Mouse (Mus musculus) embryonic facial prominence, embryonic 15.5 days (tissue): ENCODE measurements at regions not wholly inside any gene's neighbourhood (a gene's known extent, or its start where the extent isn't known, plus 50 kb on each side); places are given as distances from the start of the nearest gene placed in this dataset.

Experiments
- ATAC-seq: fragments of 200-750 bp; cut with Nextera tagmentation; 2 replicates; pipeline ENCODE4 v1.8.0; 2017; ENCODE audit warnings: low read depth, moderate TSS enrichment; ENCODE audit not compliant: insufficient number of reproducible peaks, low FRiP score, low TSS enrichment
- H3K27ac ChIP-seq: fragments of 300-500 bp; sonication (generic); replicated peaks from 2 replicates; pipeline ENCODE4 v1.5.1; 2015; ENCODE audit warnings: mild to moderate bottlenecking, inconsistent platforms
- H3K27me3 ChIP-seq: fragments of 300-500 bp; sonication (generic); 2 replicates; pipeline ENCODE4 v1.6.1; 2015; ENCODE audit warnings: inconsistent platforms
- H3K36me3 ChIP-seq: fragments of 300-500 bp; sonication (generic); 2 replicates; pipeline ENCODE4 v1.6.1; 2015; ENCODE audit warnings: mild to moderate bottlenecking, inconsistent platforms
- H3K4me1 ChIP-seq: fragments of 300-500 bp; sonication (generic); 2 replicates; pipeline ENCODE4 v1.6.1; 2015; ENCODE audit warnings: inconsistent platforms
- H3K4me2 ChIP-seq: fragments of 300-500 bp; sonication (generic); replicated peaks from 2 replicates; pipeline ENCODE4 v1.6.1; 2015; ENCODE audit warnings: mild to moderate bottlenecking, inconsistent platforms
- H3K4me3 ChIP-seq: fragments of 300-500 bp; sonication (generic); replicated peaks from 2 replicates; pipeline ENCODE4 v1.5.1; 2015; ENCODE audit warnings: mild to moderate bottlenecking, inconsistent platforms
- H3K9ac ChIP-seq: fragments of 300-500 bp; sonication (generic); 2 replicates; pipeline ENCODE4 v1.6.1; 2015; ENCODE audit warnings: inconsistent platforms
- H3K9me3 ChIP-seq: fragments of 300-500 bp; sonication (generic); replicated peaks from 2 replicates; pipeline ENCODE4 v1.6.1; 2016; ENCODE audit warnings: inconsistent platforms
- WGBS: fragments of 180-500 bp; shearing (Covaris S2); methylation state at CpG from one replicate; pipeline ENCODE4 v1.1.7; 2015; 5-methylcytosine and 5-hydroxymethylcytosine counted together

DNA sequence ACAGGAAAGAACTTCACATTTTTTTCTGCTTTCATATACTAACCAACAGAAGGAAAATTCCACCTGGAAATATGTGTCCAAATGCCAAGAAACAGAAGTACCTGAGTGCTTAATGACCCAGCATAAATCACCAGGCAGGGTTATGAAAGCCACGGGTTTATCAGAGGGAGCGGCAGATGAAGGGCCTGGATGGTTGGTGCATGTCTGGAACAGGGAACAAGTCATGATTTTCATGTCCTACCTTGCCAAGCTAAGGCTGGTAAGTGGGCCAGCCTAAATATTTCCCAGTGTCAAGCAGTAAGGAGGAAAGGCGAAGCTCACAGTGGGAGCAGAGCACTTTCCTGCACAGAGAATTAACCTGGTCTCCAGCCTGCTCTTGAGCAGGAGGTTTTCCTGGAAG lies 132.3 kb upstream of the Foxq1 start:
- Histone ChIP-seq H3K4me3 (no peak overlapping the region), H3K36me3 (no peaks in the 10 kb centered on the region), H3K27ac (no peak overlapping the region), H3K4me2 (no peak overlapping the region), H3K9ac (no peak overlapping the region), H3K4me1 (no peaks in the 10 kb centered on the region), H3K27me3 (no peaks in the 10 kb centered on the region), H3K9me3 (no peaks in the 10 kb centered on the region)
- no peak for ATAC-seq
- WGBS, result 78% methylated on average over 3 of the region's 3 CpGs

DNA sequence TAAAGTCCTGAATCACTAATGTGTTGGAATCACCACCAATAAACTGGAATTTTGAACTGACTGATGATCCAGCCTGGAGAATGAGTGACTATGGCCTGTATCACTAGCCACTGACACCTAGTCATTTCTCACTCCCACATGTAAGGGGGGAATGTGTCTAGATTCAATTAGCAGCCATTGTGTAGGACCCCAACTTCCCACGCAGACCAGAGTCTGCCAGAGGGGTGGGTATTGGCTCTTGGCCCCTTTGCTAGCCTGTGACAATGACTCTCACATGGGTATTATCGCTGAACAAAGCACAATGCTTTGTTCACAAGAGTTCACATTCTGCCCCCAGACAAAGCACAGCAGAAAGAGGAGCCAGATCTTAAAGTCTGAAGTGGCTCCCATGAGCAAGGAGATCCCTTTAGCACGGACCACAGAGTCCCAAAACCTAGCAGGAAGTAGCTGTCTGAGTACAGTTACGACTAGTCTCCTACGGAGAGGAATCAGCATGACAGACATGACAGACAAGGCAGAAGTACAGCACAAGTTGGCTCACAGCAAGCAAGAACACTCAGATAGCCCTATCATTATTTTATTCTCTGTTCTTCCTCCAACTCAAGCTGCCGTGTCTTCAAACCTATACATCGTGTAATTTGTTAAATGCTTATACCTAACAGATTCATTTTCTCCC lies 130.0 kb upstream of the Foxq1 start:
- Histone ChIP-seq H3K9me3 (no peaks in the 10 kb centered on the region), H3K9ac (no peak overlapping the region), H3K27me3 (no peaks in the 10 kb centered on the region), H3K27ac (no peak overlapping the region), H3K4me3 (no peak overlapping the region), H3K4me1 (no peaks in the 10 kb centered on the region), H3K4me2 (no peak overlapping the region), H3K36me3 (no peaks in the 10 kb centered on the region)
- ATAC-seq, result no peak
- 67% methylated on average over 7 of the region's 7 CpGs for WGBS

DNA sequence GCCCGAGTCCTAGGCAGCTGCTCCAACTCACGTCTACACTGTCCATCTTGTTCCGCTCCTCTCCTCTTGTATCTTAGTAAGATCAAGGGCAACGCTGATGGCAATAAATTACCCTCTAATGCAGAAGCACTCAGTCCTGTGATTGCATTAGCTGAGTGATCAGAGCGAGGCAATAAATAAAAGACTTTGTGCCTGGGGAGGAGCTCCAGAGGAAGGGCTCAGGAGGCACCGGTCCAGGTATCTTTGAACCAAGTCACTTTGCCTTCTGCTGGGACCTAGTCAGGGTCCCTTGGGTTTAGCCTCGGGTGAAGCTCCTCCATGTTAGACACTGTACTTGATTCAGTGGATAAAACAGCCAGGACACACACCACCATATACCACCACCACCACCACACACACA lies 119.5 kb upstream of the Foxq1 start:
- H3K4me1 ChIP-seq, result no peaks in the 10 kb centered on the region
- H3K9ac ChIP-seq, result no peak overlapping the region
- H3K36me3 ChIP-seq, result no peaks in the 10 kb centered on the region
- no peak overlapping the region for H3K27ac ChIP-seq
- no peak overlapping the region for H3K4me3 ChIP-seq
- ATAC-seq, result no peak
- 85% methylated on average over 7 of the region's 7 CpGs for WGBS
- H3K27me3 ChIP-seq, result no peaks in the 10 kb centered on the region
- H3K4me2 ChIP-seq, result no peak overlapping the region
- no peaks in the 10 kb centered on the region for H3K9me3 ChIP-seq

DNA sequence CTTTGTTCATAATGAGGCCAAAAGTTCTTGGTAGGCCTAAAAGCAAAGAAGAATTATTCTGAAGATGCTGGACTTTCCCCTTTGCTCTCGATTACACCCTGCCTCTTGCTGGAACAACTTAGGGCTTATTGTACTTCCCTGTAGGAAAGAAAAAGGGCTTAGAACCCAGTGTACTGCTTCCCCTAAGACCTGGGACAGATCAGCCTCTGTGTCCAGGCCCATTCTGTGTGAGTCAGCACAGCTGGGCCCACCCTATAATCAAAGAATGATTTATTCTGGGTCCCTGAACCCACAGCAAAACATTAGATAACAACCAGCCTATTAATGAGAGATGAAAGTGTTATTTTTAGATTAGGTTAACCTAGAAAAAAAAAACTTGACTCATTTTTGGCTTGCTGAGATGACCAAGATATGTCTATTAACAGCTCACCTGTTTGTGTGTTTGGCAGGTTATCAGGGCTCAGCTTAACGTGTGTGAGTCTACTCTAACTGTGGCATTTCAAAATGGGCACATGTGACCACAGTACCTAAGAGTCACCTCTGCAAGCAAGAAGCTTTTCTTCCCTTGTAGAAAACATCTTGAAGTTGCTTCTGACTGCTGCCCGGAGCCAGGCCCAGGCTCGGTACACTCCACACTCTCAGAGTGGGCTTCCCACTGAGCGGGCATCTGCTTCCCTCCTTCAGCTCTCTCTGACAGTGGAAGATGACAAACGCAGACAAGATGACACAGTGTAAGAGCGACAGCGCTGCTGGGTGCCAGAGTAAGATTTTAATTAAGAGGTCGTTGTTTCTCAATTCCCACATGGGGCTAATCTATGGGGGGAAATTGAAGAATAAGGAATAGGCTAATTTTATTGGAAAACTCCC lies 115.9 kb upstream of the Foxq1 start:
- no peaks in the 10 kb centered on the region for H3K4me1 ChIP-seq
- ATAC-seq, result no peak
- no peaks in the 10 kb centered on the region for H3K36me3 ChIP-seq
- no peak overlapping the region for H3K4me2 ChIP-seq
- WGBS, result 60% methylated on average over 9 of the region's 9 CpGs
- no peaks in the 10 kb centered on the region for H3K27me3 ChIP-seq
- H3K9me3 ChIP-seq, result no peaks in the 10 kb centered on the region
- no peak overlapping the region for H3K27ac ChIP-seq
- no peak overlapping the region for H3K4me3 ChIP-seq
- no peak overlapping the region for H3K9ac ChIP-seq

DNA sequence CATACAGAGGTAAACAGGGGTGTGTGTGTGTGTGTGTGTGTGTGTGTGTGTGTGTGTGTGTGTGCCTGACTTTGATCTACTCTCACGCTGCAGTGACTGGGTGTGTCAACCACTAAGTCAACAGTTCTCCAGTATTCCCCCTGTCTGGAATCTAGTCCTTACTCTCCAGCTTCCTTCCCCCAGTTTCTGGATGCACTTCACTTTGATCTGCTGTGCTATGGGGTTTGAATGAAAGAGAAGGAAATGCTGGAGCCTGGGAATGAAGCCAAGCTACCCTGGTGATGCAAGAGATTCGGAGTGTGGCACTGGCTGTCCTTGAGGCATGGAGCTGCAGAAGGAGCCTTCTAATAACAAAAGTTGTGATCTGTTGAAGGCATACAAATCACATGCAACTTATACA lies 97.1 kb upstream of the Foxq1 start:
- Histone ChIP-seq H3K9ac (no peak overlapping the region), H3K27me3 (no peaks in the 10 kb centered on the region), H3K36me3 (no peaks in the 10 kb centered on the region), H3K27ac (no peak overlapping the region), H3K4me2 (no peak overlapping the region), H3K4me1 (no peaks in the 10 kb centered on the region), H3K4me3 (no peak overlapping the region), H3K9me3 (no peaks in the 10 kb centered on the region)
- no peak for ATAC-seq
- 26% methylated on average over 2 of the region's 2 CpGs for WGBS

DNA sequence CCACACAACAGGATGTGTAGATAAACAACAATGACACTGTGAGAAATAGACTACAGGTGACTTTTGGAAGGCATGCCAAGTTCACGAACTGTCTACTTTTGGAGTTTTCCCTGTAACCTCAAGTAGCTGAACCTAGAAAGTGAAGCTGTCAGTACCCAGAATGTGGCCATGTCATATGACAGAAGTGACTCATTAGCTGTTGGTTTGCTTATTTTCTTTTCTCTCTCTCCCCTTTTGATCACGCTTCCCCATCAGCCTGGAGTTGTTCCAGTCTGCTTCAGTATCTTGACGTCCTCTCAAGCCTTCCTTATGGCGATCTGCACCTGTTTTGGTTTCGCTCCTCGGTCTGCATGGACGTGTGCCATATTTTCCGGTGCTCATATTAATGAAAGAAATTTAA lies 90.8 kb upstream of the Foxq1 start:
- H3K27me3 ChIP-seq, result no peaks in the 10 kb centered on the region
- no peak overlapping the region for H3K9ac ChIP-seq
- no peaks in the 10 kb centered on the region for H3K36me3 ChIP-seq
- no peak overlapping the region for H3K27ac ChIP-seq
- no peaks in the 10 kb centered on the region for H3K9me3 ChIP-seq
- ATAC-seq, result no peak
- no peak overlapping the region for H3K4me3 ChIP-seq
- no peak overlapping the region for H3K4me2 ChIP-seq
- WGBS, result 82% methylated on average over 8 of the region's 8 CpGs
- no peaks in the 10 kb centered on the region for H3K4me1 ChIP-seq

DNA sequence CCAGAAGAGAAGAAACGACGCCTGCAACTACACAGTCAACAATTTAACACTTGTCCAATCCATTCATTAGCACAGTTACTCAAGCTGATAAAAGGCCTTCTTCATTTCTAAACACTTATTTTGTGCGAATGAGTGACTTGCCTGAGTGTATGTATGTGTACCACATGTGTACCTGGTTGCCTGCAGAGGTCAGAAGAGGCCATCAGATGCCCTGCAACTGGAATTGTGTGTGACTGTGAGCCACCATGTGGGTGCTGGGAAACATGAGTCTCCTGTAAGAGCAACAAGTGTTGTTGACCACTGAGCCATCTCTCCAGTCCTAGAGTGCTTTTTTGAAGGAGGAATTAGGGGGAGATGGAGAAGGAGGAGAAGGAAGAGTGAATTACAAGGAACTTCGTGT lies 90.2 kb upstream of the Foxq1 start:
- H3K9ac ChIP-seq, result no peak overlapping the region
- H3K36me3 ChIP-seq, result no peaks in the 10 kb centered on the region
- no peak overlapping the region for H3K4me2 ChIP-seq
- ATAC-seq, result no peak
- H3K27ac ChIP-seq, result no peak overlapping the region
- no peaks in the 10 kb centered on the region for H3K27me3 ChIP-seq
- H3K9me3 ChIP-seq, result no peaks in the 10 kb centered on the region
- no peaks in the 10 kb centered on the region for H3K4me1 ChIP-seq
- 74% methylated on average over 4 of the region's 4 CpGs for WGBS
- H3K4me3 ChIP-seq, result no peak overlapping the region

DNA sequence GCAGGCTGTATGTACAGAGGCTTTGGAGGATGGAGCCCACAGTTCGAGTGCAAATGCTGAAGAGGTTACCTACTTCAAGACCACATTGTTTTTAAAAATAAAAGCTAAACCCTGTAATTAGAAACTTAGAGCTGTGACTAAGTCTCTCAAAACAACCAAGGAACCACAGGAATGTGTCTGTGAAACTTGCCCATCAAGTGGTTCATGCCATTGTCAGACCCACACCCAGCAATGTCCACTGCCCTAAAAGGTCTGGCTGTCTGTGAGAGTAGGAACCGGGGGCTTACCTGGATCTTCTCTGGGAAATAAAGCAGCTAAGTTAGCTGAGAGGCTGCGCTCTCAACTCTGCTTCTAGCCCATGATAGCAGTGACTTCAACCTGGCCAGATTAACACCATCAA lies 87.8 kb upstream of the Foxq1 start:
- no peaks in the 10 kb centered on the region for H3K4me1 ChIP-seq
- H3K27me3 ChIP-seq, result no peaks in the 10 kb centered on the region
- no peak overlapping the region for H3K4me2 ChIP-seq
- no peaks in the 10 kb centered on the region for H3K9me3 ChIP-seq
- WGBS, result 56% methylated on average over 3 of the region's 3 CpGs
- H3K4me3 ChIP-seq, result no peak overlapping the region
- no peak for ATAC-seq
- H3K36me3 ChIP-seq, result no peaks in the 10 kb centered on the region
- no peak overlapping the region for H3K9ac ChIP-seq
- H3K27ac ChIP-seq, result no peak overlapping the region

DNA sequence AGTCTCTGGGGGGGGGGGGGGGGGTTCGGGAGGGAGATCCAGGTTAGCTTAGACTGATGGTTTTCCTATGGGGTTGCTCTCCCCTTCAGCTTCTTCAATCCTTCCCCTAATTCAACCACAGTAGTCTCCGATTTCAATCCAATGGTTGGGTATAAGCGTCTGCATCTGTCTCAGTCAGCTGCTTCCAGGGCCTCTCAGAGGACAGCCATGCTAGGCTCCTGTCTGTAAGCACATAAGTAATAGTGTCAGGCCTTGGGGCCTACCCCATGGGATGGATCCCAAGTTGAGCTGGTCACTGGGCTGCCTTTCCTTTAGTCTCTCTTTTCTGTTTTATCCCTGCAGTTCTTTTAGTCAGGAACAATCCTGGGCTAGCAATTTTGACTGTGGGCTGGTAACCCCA lies 87.0 kb upstream of the Foxq1 start:
- Histone ChIP-seq H3K4me1 (no peaks in the 10 kb centered on the region), H3K36me3 (no peaks in the 10 kb centered on the region), H3K27me3 (no peaks in the 10 kb centered on the region), H3K9me3 (no peaks in the 10 kb centered on the region), H3K4me2 (no peak overlapping the region), H3K4me3 (no peak overlapping the region), H3K9ac (no peak overlapping the region), H3K27ac (no peak overlapping the region)
- peak; percentile 39; the same call in 1 of the 2 replicates for ATAC-seq
- WGBS, result 53% methylated on average over 3 of the region's 3 CpGs

DNA sequence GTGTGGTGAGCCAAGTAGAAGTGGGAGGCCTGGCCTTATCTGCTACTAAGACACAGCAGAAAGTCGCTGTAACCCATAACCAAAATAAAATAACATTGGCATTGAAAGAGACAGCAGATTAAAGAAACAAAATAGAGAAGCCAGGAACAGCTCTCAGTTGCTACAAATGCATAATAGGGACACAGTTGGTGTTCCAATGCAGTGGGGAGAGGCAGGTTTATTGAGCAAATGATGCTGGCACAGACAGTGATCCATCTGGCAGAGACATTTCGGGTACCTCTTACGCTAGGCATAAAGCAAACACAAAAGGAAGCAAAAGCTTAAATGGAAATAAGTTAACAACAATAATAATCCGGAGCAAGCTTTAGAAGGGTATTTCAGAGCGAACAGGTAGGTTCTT lies 83.6 kb upstream of the Foxq1 start:
- no peak overlapping the region for H3K4me3 ChIP-seq
- no peaks in the 10 kb centered on the region for H3K4me1 ChIP-seq

DNA sequence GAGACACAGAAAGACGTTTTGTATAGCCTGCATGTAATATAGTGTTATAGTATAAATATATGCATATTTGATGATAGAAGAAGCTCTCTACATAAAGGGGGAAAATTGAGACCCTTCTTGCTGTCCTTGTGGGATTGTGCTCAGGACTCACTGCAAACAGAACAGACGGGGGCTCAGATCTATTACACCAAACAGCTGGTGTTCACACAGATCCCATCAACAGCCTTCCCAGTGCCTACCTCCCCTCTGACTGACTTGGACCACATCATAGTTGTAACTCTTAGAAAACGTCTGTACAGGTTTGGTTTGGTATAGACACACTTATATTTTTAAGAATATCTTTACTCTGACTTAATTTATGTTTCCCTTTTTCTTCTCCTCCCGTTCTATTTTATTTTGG lies 83.1 kb upstream of the Foxq1 start:
- Histone ChIP-seq H3K4me3 (no peak overlapping the region), H3K27ac (no peak overlapping the region), H3K4me1 (no peaks in the 10 kb centered on the region), H3K9ac (no peak overlapping the region), H3K4me2 (no peak overlapping the region), H3K27me3 (no peaks in the 10 kb centered on the region), H3K9me3 (no peaks in the 10 kb centered on the region), H3K36me3 (no peaks in the 10 kb centered on the region)
- ATAC-seq, result no peak
- 53% methylated on average over 4 of the region's 4 CpGs for WGBS

More for the DNA sequence above, 83.6 kb upstream of the Foxq1 start:
- Histone ChIP-seq H3K36me3 (no peaks in the 10 kb centered on the region), H3K4me2 (no peak overlapping the region), H3K27me3 (no peaks in the 10 kb centered on the region), H3K9ac (no peak overlapping the region), H3K27ac (no peak overlapping the region), H3K9me3 (no peaks in the 10 kb centered on the region)
- 80% methylated on average over 5 of the region's 5 CpGs for WGBS
- no peak for ATAC-seq

DNA sequence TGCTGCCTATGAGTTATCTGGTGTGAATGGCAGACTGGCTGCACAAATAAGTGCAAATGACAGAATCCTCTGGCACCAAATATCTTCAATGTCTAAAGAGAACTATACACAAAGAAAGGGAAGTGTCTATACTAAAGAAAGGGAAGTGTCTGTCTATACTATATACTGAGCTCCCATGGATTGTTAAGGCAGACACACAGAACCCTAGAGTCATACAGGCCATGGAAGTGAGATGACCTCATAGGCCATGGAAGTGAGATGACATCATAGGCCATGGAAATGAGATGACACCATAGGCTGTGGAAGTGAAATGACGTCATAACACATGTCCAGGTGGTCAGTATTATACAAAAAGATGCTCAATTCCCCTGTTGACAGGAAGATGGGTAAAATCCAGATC lies 82.7 kb upstream of the Foxq1 start:
- Histone ChIP-seq H3K4me3 (no peak overlapping the region), H3K4me1 (no peaks in the 10 kb centered on the region), H3K27ac (no peak overlapping the region), H3K4me2 (no peak overlapping the region), H3K36me3 (no peaks in the 10 kb centered on the region), H3K27me3 (no peaks in the 10 kb centered on the region), H3K9ac (no peak overlapping the region), H3K9me3 (no peaks in the 10 kb centered on the region)
- whole genome bisulfite sequencing, result 76% methylated on average over 1 of the region's 1 CpGs
- no peak for ATAC-seq
